Mouse (Mus musculus): ENCODE measurements at regions not wholly inside any gene's neighbourhood (a gene's known extent, or its start where the extent isn't known, plus 50 kb on each side); places are given as distances from the start of the nearest gene placed in this dataset.

DNA sequence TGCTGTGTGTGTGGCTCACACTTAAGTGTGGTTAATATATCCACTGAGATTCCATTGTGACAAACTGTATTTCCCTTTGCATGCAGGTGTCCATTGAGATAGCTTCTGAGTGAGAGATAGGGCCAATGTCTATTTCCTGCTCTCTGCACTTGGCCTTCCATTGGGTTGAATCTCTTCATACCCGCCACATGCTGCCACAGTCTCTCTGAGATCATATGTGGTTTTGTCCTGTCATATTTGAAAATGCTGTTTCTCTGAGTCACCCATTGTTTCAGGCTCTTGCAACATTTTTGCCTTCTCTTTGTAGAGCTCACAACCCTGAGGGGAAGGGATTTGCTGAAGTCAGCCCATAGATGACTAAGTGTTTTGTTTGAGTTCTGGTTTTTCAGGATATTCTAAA, 2081.3 kb downstream of the Olfm4 start:
- DNase-seq (ENCODE audit: inconsistent ontology term) = peak; percentile 88

DNA sequence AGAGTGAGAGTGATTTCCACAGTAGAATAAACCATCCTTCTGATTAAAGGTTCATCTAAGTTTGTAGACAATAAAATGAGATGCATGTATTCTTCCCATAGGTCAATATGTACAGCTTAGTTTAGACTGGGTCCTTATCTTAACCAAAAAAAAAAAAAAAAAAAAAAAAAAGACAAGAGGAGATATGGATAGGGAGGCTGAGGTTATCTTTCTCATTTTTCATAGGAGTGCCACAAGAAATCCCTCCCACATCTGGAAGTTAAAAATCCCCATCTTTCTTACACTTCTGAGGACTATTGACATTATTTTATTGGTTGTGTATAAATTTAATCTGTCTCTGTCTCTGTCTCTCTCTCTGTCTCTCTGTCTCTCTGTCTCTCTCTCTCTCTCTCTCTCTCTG, 2117.8 kb downstream of the Olfm4 start:
- no peak for DNase-seq (ENCODE audit: inconsistent ontology term)

DNA sequence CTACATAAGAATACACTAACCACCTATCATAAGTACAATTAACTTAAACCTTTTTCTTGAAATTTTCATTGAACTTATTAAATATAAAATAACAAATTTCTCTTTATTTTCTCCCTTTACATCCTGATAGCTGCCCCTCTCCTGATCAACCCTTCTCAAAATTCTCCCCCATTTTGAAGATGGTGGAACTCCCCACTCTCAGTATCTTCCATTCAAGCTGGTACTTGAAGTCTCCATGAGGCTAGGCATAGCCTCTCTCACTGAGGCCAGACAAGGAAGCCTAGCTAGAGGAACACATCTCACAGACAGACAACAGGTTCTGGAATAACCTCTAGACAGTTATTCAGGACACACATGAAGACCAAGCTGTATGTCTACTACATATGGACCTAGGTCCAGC, 2129.0 kb downstream of the Olfm4 start:
- DNase-seq (ENCODE audit: inconsistent ontology term) = no peak

DNA sequence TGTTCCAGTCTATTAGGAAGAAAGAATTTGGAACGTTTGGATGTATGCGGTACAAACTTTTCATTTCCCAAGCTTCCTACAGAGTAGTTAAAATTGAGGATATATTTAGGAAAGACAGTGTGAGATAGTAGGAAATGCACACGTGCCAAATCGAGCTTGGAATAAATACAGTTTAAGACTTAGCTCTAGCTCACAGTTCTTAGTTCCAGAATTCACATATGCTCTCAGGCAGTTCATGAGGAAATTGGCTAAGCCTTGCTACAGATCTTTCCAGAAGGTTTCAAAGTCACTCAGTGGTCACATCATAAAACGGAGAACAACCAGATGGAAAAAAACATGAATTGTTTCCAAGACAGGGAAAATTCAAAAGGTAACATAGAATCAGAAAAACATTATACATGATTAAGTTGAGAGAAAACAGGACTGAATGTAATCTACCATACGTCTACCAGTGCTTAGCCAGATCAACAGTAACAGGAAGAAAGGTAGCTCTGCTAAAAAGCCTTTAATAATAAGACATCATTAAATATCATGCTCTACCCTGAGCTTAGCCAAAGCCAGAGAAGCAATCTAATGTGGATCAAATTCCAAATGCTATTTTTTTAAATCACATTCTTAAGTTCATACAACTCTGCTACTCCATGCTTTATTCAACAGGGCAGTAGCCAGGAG, 2165.1 kb downstream of the Olfm4 start:
- no peak for DNase-seq (ENCODE audit: inconsistent ontology term)

GRCm38 (mm10) chr14:82185334-82185733, 2201.5 kb downstream of the Olfm4 start:
- DNase-seq (ENCODE audit: inconsistent ontology term) = no peak

DNA sequence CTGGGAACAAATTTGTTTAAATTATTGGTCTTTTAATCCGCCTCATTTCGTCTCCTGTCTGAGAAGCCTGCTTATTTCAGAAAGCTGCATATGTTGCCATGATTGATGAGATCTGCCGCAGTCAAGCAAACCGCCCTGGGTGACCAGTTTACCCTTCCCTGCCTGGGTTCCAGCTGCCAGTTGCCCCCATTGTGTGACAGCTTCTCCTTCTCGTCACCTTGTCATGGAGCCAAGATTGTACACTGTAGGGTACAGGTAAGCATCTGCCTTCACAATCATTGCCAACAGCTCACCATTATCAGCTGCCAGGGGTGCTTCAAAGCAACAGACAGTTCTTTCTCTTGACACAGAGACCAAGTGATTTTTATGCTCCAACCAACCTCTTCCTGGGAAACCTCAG, 2226.5 kb downstream of the Olfm4 start:
- DNase-seq (ENCODE audit: inconsistent ontology term) = no peak

DNA sequence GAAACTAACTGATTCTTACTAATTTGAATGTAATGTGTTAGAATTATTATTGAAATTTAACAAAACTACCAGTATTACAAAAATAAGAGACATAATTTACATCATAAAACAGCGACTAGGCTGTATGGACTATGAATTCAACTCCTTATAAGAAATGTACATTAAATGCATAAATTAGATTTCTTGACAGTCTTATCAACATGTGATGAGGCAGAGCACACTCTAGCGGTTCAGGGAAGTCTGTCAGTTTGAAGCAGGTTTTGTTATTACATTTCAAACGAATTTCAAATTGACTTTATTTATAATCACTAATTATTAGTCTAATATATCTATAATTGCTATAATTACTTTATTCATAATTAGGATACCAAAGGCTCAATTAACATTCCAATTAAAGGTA, 2214.8 kb upstream of the Pcdh17 start:
- DNase-seq (ENCODE audit: inconsistent ontology term) = no peak

DNA sequence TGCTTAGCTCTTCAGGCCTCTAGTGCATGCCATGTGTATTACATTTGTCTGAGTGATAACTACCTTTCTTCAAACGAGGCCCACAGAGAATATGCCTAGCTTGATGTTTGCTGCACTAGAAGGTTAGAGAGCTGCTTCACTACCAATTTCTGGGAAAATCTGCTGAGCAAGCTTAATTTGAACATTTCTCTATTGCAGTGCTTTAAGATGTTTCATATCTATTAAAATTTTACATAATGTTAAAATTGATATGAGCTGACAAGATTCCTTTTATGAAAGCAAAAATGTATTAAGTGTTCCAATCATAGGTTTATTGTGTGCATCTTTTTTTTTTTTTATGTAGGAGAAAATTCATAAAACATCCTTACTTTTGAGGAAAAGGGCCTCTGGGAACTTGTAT, 2207.1 kb upstream of the Pcdh17 start:
- DNase-seq (ENCODE audit: inconsistent ontology term) = no peak

DNA sequence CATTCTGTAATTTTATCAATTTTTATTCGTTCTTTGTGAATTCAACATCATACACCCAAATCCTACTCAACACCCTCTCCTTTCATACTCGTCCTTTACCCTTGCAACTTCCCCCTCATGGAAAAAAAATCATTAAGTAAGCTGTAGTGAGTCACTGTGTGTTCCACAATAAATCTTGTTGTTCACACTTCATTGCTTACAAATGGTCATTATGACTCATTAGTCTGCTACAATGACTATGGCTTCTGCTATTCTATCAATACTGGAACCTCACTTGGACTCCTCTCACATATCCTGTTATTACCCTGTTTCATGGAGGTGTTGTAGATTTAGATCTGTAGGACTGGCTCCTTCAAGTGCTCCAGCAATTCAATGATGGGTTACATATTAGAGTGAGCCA, 2200.0 kb upstream of the Pcdh17 start:
- DNase-seq (ENCODE audit: inconsistent ontology term) = peak; percentile 91

DNA sequence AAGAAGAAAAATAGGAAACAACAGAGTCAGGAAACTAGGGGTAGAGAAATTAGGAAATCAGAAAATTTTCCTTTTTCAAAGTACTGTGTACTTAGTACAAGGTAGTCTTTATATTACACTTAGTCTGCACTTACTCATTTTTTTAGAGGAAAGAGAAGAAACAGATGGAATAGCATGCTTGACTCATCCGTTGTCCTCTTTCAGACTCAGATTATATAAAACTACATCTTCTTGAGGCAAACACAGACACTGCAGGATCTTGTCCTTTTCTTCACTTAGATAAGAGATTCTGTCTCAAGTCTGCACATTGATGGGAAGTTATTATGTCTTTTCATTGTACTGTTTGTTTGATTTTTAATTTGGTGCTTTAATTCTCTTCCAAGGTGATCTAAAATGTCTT, 2198.5 kb upstream of the Pcdh17 start:
- DNase-seq (ENCODE audit: inconsistent ontology term) = no peak

Data from Muller cell, postnatal 12 days (primary cell).